Mouse (Mus musculus) heart, embryonic 14.5 days (tissue): ENCODE data around the gene Sat1. TPM values are rescaled to one million over a fixed set of nuclear protein-coding genes. Genes with fewer than 3 reads are reported as not detected.
"Not testable (repeated sequence)": the region's sequence is repeated elsewhere in the genome, so short reads cannot be mapped to it uniquely, and the experiment has no call there.

ENCODE experiments used
- ATAC-seq: fragments of 200-750 bp; cut with Nextera tagmentation; 2 replicates; pipeline ENCODE4 v1.8.0; 2017; ENCODE audit warnings: low read depth, moderate TSS enrichment; ENCODE audit not compliant: insufficient number of reproducible peaks, insufficient read depth, low FRiP score
- H3K27ac ChIP-seq, 2 experiments: fragments of 200-500 bp in 1 of 2; fragments of 300-500 bp in 1 of 2; sonication (generic) in 1 of 2; replicated peaks in 1 of 2; 2 replicates each; pipeline ENCODE4 v1.5.1; 2012 to 2014; ENCODE audit warnings: low read depth in 2 of 2, low read length in 2 of 2, control low read depth in 1 of 2, mild to moderate bottlenecking in 1 of 2, mixed read lengths in 1 of 2; ENCODE audit not compliant: control insufficient read depth in 1 of 2, insufficient read depth in 1 of 2
- H3K27me3 ChIP-seq: fragments of 300-500 bp; sonication (generic); 2 replicates; pipeline ENCODE4 v1.6.1; 2014; ENCODE audit warnings: mild to moderate bottlenecking, low read length, control low read depth; ENCODE audit not compliant: control insufficient read depth, insufficient read depth
- H3K36me3 ChIP-seq: fragments of 300-500 bp; sonication (generic); 2 replicates; pipeline ENCODE4 v1.6.1; 2014; ENCODE audit warnings: mild to moderate bottlenecking, control low read depth, low read length, mixed read lengths; ENCODE audit not compliant: control insufficient read depth, insufficient read depth
- H3K4me1 ChIP-seq, 2 experiments: fragments of 200-500 bp in 1 of 2; fragments of 300-500 bp in 1 of 2; sonication (generic) in 1 of 2; 2 replicates each; pipeline ENCODE4 v1.6.1; 2012 to 2014; ENCODE audit warnings: low read length in 2 of 2, control low read depth in 1 of 2, mixed read lengths in 1 of 2; ENCODE audit not compliant: control insufficient read depth in 2 of 2, insufficient read depth in 2 of 2
- H3K4me2 ChIP-seq: fragments of 300-500 bp; sonication (generic); 2 replicates; pipeline ENCODE4 v1.6.1; 2014; ENCODE audit warnings: mild to moderate bottlenecking, low read length
- H3K4me3 ChIP-seq, 2 experiments: fragments of 200-500 bp in 1 of 2; fragments of 300-500 bp in 1 of 2; sonication (generic) in 1 of 2; 2 replicates each; pipeline ENCODE4 v1.5.1; 2012 to 2014; ENCODE audit warnings: low read length in 2 of 2, mild to moderate bottlenecking in 2 of 2, control low read depth in 1 of 2, low read depth in 1 of 2, moderate library complexity in 1 of 2; ENCODE audit not compliant: control insufficient read depth in 1 of 2, insufficient read depth in 1 of 2
- H3K9ac ChIP-seq: fragments of 300-500 bp; sonication (generic); 2 replicates; pipeline ENCODE4 v1.6.1; 2014; ENCODE audit warnings: mild to moderate bottlenecking, low read length
- H3K9me3 ChIP-seq: fragments of 300-500 bp; sonication (generic); 2 replicates; pipeline ENCODE4 v1.6.1; 2016; ENCODE audit warnings: low read length, control low read depth; ENCODE audit not compliant: control insufficient read depth
- WGBS: fragments of 180-500 bp; shearing (Covaris S2); extraction: QIAGEN DNeasy Blood & Tissue Kit; methylation state at CpG from one replicate; pipeline ENCODE4 v1.1.7; 2014; 5-methylcytosine and 5-hydroxymethylcytosine counted together
- polyA plus RNA-seq: library from polyadenylated mRNA; unstranded; fragments of >200 nt; fragmentation: Nextera tagmentation; extraction: Ambion mirVana; gene quantifications from 2 replicates; pipeline ENCODE4 v1.2.1, GENCODE M21; 2014

Sat1 gene
- polyA plus RNA-seq, 1 experiment from 2014 or later = 132 TPM

DNA sequence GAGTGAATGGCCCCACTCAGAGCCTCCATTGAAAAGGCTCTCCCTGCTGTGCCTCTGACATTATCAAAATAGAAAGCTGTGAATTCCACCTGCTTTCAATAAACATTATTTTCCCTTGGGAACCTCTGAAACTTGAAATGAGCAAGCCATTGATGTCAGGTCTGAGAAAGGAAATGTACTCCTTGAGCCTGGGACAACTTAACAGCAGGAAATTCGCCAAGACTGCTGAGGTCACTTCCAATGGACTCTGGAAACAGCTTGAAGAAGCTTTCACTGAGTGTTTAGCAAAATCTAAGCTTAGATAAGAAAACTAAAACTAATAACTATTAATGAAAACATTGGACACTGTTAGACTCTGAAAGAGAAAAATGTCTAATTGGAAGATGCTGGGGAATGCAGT is 7.6 kb downstream of the Sat1 start:
- WGBS = 17% methylated on average over 1 of the region's 1 CpGs
- H3K4me2 ChIP-seq = no peak overlapping the region
- H3K4me1 ChIP-seq = no peaks in the 10 kb centered on the region
- H3K27ac ChIP-seq = no peak overlapping the region
- H3K36me3 ChIP-seq = 0 out of 2 replicates have a peak, but pooled peaks cover 2% of the 10 kb centered on the region
- no peak overlapping the region for H3K4me3 ChIP-seq
- no peak for ATAC-seq
- no peaks in the 10 kb centered on the region for H3K27me3 ChIP-seq
- H3K9ac ChIP-seq = no peak overlapping the region
- H3K9me3 ChIP-seq = no peaks in the 10 kb centered on the region

DNA sequence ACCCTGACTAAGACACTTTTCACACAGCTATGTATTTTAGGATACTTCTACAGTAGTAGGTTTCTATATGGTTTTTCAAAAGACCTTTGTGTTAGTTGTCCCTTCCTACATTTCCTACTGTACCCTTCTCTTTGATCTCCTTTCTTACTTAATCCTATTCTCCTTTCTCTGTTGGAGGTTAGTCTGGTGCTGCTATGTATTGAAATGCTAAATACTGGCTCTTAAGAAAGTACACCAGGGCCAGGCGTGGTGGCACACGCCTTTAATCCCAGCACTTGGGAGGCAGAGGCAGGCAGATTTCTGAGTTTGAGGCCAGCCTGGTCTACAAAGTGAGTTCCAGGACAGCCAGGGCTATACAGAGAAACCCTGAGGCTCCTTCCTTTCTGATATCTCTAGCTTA is 10.8 kb downstream of the Sat1 start:
- H3K4me2 ChIP-seq, H3K4me3 ChIP-seq, H3K36me3 ChIP-seq, H3K27me3 ChIP-seq, H3K9ac ChIP-seq, H3K4me1 ChIP-seq, H3K27ac ChIP-seq, H3K9me3 ChIP-seq, ATAC-seq: not testable (repeated sequence)
- WGBS = 70% methylated on average over 2 of the region's 2 CpGs

DNA sequence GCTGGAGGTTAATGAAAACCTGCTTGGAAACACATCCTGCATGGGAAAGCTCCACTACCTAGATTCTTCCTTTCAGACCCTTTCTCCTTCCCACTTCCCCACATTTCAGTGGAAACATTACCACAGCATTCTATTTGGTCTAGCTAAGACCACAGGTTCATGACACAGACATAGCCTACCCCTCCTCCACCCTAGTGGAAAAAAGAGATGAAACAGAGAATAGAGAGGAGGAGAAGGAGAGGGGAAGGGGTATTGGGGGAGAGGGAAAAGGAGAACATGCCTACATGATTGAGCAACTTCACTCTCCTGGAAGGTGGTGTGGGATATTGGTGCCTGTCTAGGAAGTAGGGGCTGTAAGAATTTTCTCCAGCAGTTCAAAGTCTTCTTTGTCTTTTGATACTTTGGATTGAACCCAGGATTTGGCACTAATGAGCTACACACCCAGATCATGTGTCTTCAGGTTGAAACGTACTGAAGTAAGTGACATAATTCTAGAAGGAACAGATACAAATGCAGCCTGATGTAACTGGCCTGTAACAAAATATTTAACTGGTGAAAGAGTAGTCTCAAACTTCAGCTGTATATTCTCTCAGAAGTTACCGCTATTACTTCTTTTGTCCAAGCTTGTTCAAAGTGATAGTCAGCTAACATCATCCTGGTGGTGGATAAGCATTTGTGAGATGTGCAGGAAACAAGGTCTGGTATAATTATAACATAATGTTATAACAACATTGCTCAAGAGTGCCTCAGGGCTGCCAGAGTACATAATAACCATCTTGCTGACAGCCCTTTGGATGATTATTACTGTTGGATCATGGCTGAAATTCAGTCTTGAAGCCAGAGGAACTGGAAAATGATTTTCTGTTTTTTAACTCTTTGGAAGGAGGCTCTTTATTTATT is 13.6 kb downstream of the Sat1 start:
- ATAC-seq = no peak
- Histone ChIP-seq H3K9ac (no peak overlapping the region), H3K4me1 (no peaks in the 10 kb centered on the region), H3K36me3 (no peaks in the 10 kb centered on the region), H3K4me3 (no peak overlapping the region), H3K27ac (no peak overlapping the region), H3K27me3 (no peaks in the 10 kb centered on the region), H3K9me3 (no peaks in the 10 kb centered on the region; the same call in 1 of the 2 replicates), H3K4me2 (no peak overlapping the region)
- 61% methylated on average over 2 of the region's 2 CpGs for WGBS

DNA sequence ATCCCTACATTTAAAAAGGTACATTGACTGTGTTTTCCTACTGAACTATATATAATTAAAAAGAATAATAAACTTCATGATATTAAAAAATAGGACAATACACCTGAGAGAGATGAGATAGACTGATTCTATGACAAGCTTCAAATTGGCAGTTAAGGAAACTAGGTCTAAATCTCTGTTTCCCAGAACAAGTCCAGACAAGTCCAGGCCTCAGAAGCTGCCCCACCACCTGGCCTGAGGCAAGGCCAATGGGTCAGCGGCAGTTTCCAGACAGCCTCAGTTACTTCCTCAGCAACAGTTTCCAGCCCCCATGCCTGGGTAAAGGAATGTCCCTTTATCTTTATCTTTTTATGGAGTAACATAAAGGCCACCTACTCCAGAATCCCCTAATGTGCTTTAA is 14.4 kb downstream of the Sat1 start:
- ATAC-seq = no peak
- WGBS = 71% methylated on average over 1 of the region's 1 CpGs
- Histone ChIP-seq H3K4me3 (no peak overlapping the region), H3K36me3 (no peaks in the 10 kb centered on the region), H3K27ac (no peak overlapping the region), H3K4me1 (no peaks in the 10 kb centered on the region), H3K9me3 (no peaks in the 10 kb centered on the region; the same call in 1 of the 2 replicates), H3K9ac (no peak overlapping the region), H3K4me2 (no peak overlapping the region), H3K27me3 (no peaks in the 10 kb centered on the region)

DNA sequence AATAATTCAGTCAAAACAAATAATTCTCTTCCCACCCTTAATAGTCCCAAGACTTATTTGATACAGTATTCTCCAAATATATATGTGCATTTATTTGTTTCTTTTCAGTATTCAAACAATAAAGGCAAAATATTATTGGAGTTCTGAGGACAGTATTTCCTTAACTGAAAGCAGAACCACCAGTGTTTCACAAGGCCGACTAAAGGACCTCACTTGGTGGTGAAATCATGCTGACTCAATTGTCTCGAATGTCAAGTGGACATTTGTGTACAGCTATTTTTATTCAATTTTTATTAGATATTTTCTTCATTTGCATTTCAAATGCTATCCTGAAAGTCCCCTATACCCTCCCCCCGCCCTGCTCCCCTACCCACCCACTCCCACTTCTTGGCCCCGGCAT is 21.3 kb downstream of the Sat1 start:
- Histone ChIP-seq H3K4me3 (no peak overlapping the region), H3K9ac (no peak overlapping the region), H3K4me2 (no peak overlapping the region), H3K36me3 (no peaks in the 10 kb centered on the region), H3K9me3 (no peaks in the 10 kb centered on the region; the same call in 1 of the 2 replicates), H3K4me1 (no peaks in the 10 kb centered on the region), H3K27me3 (no peaks in the 10 kb centered on the region), H3K27ac (no peak overlapping the region)
- WGBS = 78% methylated on average over 4 of the region's 4 CpGs
- no peak for ATAC-seq

DNA sequence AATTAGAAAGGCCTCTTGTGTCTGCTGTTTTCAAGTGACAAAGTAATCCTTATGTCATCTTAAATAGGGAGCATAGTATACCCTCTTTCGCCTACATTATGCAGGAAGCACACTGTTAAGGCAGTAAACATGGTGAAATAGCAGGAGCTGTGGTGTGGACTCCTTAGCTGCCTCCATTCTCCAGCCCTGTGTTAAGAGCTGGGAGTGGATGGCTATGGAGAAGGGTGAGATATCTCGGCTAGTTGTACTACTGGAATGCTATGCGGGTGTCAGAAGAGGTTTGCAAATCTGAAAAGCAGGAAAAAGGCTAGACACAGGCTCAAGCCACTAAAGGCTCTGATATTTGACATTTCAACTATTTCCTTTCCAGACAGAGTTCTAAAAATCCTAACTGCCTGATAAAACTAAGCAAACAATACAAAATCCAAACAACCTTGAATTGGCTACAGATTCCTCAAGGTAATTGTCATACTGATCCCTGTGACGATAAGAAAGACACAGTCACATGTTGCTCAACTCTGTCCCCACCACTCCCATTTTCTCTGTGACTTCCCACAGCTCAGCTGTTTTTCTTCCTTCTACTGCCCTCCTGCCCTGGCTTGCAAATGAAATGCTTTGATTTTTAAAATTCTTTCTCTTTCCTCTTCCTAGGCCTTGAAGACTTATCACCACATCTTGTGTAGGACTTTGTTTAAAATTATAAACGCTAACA is 22.4 kb downstream of the Sat1 start:
- no peaks in the 10 kb centered on the region for H3K36me3 ChIP-seq
- no peak overlapping the region for H3K4me3 ChIP-seq
- H3K4me2 ChIP-seq = no peak overlapping the region
- H3K4me1 ChIP-seq = no peaks in the 10 kb centered on the region
- H3K9ac ChIP-seq = no peak overlapping the region
- no peak for ATAC-seq
- WGBS = 40% methylated on average over 5 of the region's 5 CpGs
- H3K27me3 ChIP-seq = no peaks in the 10 kb centered on the region
- H3K27ac ChIP-seq = peak overlapping the region in 1 of 2 experiments; percentile 29; a peak in 1 of 4 replicates
- H3K9me3 ChIP-seq = no peaks in the 10 kb centered on the region; the same call in 1 of the 2 replicates

DNA sequence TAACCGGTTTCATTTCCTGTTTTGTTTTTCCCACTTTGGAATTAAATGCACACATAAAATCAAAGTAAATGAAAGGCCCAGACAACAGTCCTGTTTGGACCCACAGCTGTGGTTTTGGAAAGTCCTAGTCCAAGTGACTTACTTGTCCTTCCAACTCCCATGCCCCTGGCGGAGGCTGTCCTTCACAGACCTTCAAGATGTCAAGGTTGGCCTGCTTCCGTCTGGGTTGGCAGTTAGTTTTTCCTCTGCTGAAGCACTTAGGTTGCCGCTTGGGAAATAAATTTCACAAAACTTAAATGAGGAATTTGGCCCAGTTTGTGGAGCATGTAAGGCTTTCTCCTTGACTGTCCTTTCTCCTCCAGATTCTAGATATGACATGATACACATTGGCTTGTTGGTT is 24.3 kb downstream of the Sat1 start:
- Histone ChIP-seq H3K9ac (no peak overlapping the region), H3K9me3 (no peaks in the 10 kb centered on the region), H3K4me3 (no peak overlapping the region), H3K27ac (no peak overlapping the region), H3K4me1 (no peaks in the 10 kb centered on the region), H3K27me3 (no peaks in the 10 kb centered on the region), H3K36me3 (no peaks in the 10 kb centered on the region), H3K4me2 (no peak overlapping the region)
- WGBS = 80% methylated on average over 4 of the region's 4 CpGs
- no peak for ATAC-seq
